Mouse (Mus musculus): Measurements from ENCODE around the gene Pip5k1c.

The Pip5k1c gene

DNA sequence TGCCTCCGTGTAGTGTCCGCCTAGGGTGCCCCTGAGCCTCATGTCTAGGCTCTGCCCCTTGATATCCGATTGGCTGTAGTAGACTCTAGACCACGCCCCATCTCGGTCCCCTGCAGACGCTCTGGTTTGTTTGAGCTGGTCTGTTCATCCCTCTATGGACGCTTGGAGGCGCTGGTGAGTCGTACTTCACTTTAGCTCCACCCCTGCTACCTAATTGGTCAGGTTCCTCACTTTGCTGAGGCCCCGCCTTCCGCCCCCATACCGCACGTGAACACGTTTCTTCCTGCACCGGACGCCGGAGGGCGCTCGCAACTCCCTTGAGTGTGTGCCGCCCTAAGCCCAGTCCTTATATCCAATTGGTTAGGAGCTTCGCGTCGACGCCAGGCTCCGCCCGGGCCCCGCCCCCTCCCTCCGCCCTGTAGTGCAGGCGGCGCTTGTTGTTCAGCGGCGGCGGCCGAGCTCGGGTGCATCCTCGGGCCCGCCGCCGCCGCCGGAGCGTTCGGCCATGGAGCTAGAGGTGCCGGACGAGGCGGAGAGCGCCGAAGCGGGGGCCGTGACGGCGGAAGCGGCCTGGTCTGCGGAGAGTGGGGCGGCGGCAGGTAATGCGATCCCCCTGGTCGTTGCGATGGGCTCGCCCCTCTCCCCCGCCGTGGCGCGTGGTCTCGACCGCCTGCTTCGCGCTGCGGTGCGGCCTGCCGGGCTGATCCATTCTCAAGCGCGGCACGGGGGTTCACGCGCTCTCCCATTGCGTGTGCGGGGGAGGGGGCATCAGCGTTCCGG, at the start of gene Pip5k1c:
TSS of gene Pip5k1c (plus strand) at position 410 of the 780 bp plus-strand sequence.
- DNase-seq (ENCODE audit: low read depth, low spot score) = peak; percentile 100

DNA sequence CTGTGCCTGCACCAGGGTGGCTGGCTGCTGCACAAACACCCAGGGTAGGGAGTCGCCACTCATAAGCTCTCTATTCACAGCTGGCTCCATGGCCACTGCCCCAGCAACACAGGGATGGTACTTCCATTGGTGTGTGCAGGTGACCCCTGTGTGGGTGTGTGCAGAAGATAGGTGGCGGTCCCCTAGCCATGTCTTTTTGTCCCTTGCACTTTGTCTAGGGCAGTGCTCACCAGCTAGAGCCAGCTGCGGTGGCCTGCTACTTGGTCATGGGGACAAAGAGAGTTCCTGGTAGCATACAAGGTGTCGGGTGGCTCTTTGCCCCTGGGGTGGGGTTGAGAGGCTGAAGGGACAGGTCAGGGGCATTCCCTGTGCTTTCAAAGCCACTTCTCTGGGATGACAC, 48.6 kb upstream of the Pip5k1c start:
- DNase-seq (ENCODE audit: low read depth, low spot score) = no peak

GRCm38 (mm10) chr10:81244595-81244994, 48.2 kb upstream of the Pip5k1c start:
- DNase-seq (ENCODE audit: low read depth, low spot score) = peak; percentile 65

DNA sequence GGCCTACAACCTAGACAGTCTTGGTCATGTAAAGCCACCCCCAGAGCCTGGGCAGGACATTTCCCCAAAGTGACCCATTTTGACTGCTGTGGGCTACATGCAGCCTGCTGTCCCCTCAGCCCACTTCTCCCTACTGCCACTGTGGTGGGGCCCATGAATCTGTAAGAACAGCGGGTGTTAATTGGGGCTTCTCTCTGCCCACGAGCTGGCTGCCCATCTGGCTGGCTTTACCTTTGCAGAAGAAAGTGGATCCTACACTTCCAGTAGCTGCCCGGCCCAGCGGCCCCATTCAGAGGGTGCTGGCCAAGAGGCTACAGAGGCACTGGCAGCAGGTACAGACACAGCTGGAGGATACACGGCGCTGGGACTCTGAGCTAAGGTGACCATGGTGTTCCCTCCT, 47.6 kb upstream of the Pip5k1c start:
- no peak for DNase-seq (ENCODE audit: low read depth, low spot score)

DNA sequence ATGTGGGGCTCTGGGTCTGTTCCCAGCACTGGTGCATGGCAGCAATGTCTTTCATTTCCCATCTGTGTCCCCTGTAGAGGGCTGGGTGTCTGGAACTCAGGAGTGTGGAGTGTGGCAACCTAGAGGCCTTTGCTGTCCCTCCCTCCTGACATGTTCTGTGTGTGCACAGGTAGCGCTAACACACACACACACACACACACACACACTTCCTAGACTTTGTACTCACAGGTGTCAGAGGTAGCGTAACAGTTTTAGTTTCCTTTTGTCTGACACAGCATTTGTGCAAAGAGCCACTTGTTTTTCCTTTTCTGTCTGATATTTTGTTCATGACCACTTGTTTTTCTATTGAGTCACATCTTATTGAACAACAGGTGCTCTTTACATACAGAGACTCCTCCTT, 45.0 kb upstream of the Pip5k1c start:
- DNase-seq (ENCODE audit: low read depth, low spot score) = no peak

DNA sequence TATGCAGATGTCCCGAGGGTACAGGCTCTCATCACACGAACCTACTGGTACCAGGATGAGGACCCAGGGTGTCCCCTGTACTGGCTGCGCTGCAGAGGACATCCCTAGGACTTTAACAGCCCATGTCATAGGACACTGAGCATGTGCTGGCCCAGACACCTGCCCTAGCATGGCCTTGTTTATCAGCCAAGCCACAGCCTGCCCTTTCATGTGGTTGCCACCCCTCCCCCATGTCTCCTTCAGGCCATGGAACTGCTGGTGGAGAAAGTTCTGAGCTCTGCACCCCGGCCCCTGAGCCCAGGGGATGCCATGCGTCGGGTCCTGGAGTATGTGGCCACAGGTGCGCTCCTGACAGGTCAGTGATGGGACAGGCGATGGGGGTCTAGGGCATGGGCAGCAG, 43.3 kb upstream of the Pip5k1c start:
- DNase-seq (ENCODE audit: low read depth, low spot score) = no peak

- DNase-seq (ENCODE audit: low read depth, low spot score) = peak; percentile 32
These were observed 40.0 kb upstream of the Pip5k1c start, which contains the start of gene Matk for GRCm38 (mm10) chr10:81252424-81253419. Gene Matk, plus strand, starts transcription at chr10:81252935.

DNA sequence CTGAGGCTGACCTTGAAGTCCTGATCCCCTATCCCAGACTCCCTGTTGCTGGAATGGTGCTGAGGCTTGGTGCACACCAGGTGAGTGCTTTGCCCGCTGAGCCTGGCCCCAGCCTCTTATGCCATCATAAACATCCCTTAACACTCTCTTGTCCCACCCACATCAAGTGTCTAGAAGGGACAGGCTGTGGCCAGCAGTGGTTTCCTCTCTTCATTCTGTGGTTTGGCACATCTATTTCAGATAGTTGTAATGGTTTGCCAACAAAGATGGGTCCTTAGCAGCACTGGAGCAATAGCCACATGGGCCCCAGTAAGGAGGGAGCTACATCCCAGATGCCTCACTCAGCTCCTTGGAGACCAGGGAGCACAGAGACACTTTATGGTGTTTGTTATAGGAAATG, 37.9 kb upstream of the Pip5k1c start:
- DNase-seq (ENCODE audit: low read depth, low spot score) = no peak

GRCm38 (mm10) chr10:81257158-81258039, 35.4 kb upstream of the Pip5k1c start:
- no peak for DNase-seq (ENCODE audit: low read depth, low spot score)

DNA sequence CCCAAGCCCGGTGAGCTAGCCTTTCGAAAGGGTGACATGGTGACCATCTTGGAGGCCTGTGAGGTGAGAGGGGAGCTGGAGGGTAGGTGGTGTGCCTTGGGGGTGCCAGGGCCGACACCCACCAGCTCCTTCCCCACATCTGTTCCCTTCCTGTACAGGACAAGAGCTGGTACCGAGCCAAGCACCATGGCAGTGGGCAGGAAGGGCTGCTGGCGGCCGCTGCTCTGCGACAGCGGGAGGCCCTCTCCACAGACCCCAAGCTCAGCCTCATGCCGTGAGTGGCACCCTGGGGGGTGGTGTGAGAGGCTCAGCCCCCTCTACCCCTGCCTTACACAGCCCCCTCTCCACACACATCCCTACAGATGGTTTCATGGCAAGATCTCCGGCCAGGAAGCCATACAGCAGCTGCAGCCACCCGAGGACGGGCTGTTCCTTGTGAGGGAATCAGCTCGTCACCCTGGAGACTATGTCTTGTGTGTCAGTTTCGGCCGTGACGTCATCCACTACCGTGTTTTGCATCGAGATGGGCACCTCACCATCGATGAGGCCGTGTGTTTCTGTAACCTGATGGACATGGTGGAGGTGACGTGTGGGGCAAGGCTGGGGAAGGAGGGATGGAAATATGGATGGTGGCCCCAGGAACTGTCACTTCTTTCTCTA, 33.4 kb upstream of the Pip5k1c start:
- DNase-seq (ENCODE audit: low read depth, low spot score) = no peak

GRCm38 (mm10) chr10:81261025-81261424, 31.7 kb upstream of the Pip5k1c start:
- no peak for DNase-seq (ENCODE audit: low read depth, low spot score)

- no peak for DNase-seq (ENCODE audit: low read depth, low spot score)
These were observed 27.2 kb upstream of the Pip5k1c start for GRCm38 (mm10) chr10:81265540-81265939.

DNA sequence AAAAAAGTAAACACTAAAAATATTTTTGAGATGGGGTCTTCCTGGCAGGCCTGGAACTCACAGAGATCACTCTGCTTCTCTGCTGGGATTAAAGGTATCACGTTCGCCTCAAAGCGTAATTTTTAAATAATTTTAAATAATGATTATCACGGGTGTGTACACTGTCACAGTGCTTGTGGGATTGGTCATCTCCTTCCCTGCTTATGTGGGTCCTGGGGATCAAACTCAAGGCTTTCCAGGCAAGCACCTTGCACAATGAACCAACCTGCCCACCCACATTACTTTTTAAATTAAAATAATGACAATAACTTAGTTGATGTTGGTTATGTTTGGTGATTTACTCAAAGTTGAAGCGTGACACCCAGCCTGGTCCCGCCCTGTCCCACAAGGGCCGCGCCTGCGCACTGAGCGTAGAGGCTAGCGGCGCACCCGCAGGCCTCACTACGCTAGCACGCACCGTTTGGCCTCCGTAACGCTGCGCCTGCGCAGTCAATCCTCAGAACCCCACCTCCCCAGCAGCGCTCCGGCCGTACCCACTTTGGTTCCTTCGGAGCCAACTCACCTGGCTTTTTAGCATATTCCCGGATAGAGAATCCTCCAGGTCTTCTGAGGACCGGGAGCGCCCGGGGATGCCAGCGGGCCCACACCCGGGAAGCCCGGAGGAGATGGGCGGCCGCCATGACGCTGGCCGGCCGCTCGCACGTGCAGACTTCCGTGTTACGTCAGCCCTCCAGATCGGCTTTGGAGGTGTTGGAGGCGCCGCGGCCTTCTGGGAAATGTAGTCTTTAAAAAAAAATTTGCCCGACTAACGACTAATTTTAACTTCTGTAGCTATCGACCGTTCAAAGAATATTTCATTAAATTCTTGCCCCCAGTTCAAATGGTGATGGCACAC, 26.3 kb upstream of the Pip5k1c start, which contains the start of the genes Mrpl54 and Apba3:
TSS of gene Mrpl54 (minus strand) at position 724 of the 895 bp plus-strand sequence.
TSS of gene Apba3 (plus strand) at position 750 of the 895 bp plus-strand sequence.
- DNase-seq (ENCODE audit: low read depth, low spot score) = peak; percentile 91

DNA sequence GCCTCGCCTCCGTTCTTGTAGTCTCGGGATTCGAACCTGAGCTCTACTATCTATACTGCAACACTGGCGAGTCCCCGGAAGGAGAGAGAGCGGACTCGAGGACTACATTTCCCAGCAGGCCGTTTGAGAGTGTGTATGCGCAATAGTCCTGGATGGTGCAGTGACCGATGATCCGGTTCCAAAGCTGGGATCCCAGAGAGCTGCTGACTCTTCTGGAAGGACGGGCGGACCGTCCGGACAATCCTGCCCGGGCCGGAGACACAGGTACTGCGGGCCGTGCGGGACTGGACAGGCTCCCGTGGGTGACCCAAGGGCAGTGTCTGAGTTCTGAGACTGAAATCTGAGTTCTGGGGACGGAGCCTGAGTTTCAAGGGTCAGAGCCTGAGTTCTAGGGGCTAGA, 24.7 kb upstream of the Pip5k1c start:
- DNase-seq (ENCODE audit: low read depth, low spot score) = peak; percentile 87

DNA sequence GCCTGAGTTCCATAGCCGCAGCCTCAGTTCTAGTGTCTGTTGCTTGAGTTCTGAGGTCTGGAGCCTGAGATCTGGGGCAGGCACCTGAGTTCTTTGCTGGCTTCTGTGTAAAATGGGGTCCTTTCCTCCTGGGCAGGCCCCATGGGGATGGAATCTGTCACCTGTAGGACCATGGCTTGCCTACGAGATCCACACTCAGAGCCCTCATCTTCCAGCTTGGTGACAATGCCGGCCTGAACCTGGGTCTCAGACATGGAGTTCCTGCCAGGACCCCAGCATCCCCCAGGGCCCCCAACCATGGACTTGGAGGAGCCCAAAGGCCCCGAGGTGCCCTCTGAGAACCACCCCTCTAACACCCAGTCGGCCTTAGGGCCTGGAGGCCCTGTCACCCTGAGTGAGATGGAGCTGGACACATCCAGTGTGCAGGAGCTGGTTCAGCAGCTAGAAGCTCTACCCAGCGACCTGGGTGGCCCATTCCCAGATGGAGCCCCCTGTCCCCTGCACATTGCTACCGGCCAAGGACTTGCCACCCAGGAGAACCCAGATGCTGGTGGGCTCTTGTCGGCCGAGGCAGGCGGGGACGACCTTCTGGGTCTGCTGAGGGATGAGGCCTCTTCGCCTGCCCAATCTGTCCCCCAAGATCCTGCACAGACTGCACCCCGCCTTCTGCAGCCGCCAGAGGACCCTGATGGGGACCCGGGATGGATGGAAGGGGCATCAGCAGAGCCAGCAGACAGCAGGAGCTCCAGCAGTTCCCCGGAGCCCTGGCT, 23.9 kb upstream of the Pip5k1c start:
- DNase-seq (ENCODE audit: low read depth, low spot score) = no peak

GRCm38 (mm10) chr10:81272356-81272755, 20.4 kb upstream of the Pip5k1c start:
- no peak for DNase-seq (ENCODE audit: low read depth, low spot score)

DNA sequence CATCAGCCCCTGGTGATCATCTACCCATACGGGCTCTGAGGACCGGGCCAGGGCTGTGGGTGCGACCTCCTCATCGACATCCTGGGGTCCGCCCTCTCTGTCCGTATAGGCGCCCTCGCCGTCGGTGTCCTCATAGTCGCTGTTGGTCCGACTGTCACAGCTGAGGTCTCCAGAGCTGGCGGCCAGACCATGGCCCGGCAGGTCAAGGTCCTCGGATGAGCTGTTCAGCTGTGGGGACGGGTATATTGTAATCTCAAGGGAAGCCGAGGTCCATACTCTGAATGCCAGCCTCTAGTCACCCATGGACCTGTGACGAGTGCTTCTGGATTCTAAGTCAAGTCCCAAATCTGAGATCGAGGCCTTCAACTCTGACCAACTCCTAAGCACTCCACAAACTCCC, 18.9 kb upstream of the Pip5k1c start:
- DNase-seq (ENCODE audit: low read depth, low spot score) = no peak

- DNase-seq (ENCODE audit: low read depth, low spot score) = no peak
These were observed 15.1 kb upstream of the Pip5k1c start for GRCm38 (mm10) chr10:81277676-81278075.

- DNase-seq (ENCODE audit: low read depth, low spot score) = no peak
These were observed 13.3 kb upstream of the Pip5k1c start for GRCm38 (mm10) chr10:81279496-81279895.

Measured in retina, postnatal 7 days (tissue).